Mouse (Mus musculus) neural tube, embryonic 14.5 days (tissue): ENCODE measurements at regions not wholly inside any gene's neighbourhood (a gene's known extent, or its start where the extent isn't known, plus 50 kb on each side); places are given as distances from the start of the nearest gene placed in this dataset.

Experiments
- ATAC-seq: fragments of 200-750 bp; cut with Nextera tagmentation; 2 replicates; pipeline ENCODE4 v1.8.0; 2017; ENCODE audit warnings: low read depth, mild to moderate bottlenecking, moderate TSS enrichment, moderate library complexity
- H3K27ac ChIP-seq: fragments of 300-500 bp; sonication (generic); 2 replicates; pipeline ENCODE4 v1.5.1; 2014; ENCODE audit warnings: low read depth, mild to moderate bottlenecking, control low read depth, low read length, moderate library complexity, mixed read lengths
- H3K27me3 ChIP-seq: fragments of 300-500 bp; sonication (generic); 2 replicates; pipeline ENCODE4 v1.6.1; 2014; ENCODE audit warnings: low read length; ENCODE audit not compliant: control insufficient read depth, insufficient read depth
- H3K36me3 ChIP-seq: fragments of 300-500 bp; sonication (generic); 2 replicates; pipeline ENCODE4 v1.6.1; 2014; ENCODE audit warnings: low read length, mixed read lengths; ENCODE audit not compliant: control insufficient read depth, insufficient read depth
- H3K4me1 ChIP-seq: fragments of 300-500 bp; sonication (generic); 2 replicates; pipeline ENCODE4 v1.6.1; 2014; ENCODE audit warnings: low read length; ENCODE audit not compliant: control insufficient read depth, insufficient read depth
- H3K4me2 ChIP-seq: fragments of 300-500 bp; sonication (generic); 2 replicates; pipeline ENCODE4 v1.6.1; 2014; ENCODE audit warnings: mild to moderate bottlenecking, low read depth, low read length, control low read depth
- H3K4me3 ChIP-seq: fragments of 300-500 bp; sonication (generic); 2 replicates; pipeline ENCODE4 v1.5.1; 2014; ENCODE audit warnings: low read depth, low read length, control low read depth, mixed read lengths
- H3K9ac ChIP-seq: fragments of 300-500 bp; sonication (generic); replicated peaks from 2 replicates; pipeline ENCODE4 v1.6.1; 2014; ENCODE audit warnings: low read depth, mild to moderate bottlenecking, control low read depth, low read length, mixed read lengths
- H3K9me3 ChIP-seq: fragments of 300-500 bp; sonication (generic); 2 replicates; pipeline ENCODE4 v1.6.1; 2016; ENCODE audit warnings: low read length; ENCODE audit not compliant: control insufficient read depth
- WGBS: fragments of 180-500 bp; shearing (Covaris S2); extraction: QIAGEN DNeasy Blood & Tissue Kit; methylation state at CpG from one replicate; pipeline ENCODE4 v1.1.7; 2014; 5-methylcytosine and 5-hydroxymethylcytosine counted together

GRCm38 (mm10) chrX:57784959-57785358 lies 237.5 kb upstream of the Zic3 start:
- H3K9ac ChIP-seq: no peak overlapping the region
- H3K4me3 ChIP-seq: no peak overlapping the region
- no peaks in the 10 kb centered on the region for H3K27me3 ChIP-seq
- H3K4me1 ChIP-seq: no peaks in the 10 kb centered on the region
- WGBS: 49% methylated on average over 4 of the region's 4 CpGs
- H3K27ac ChIP-seq: no peak overlapping the region
- no peaks in the 10 kb centered on the region for H3K9me3 ChIP-seq
- H3K4me2 ChIP-seq: no peak overlapping the region
- no peaks in the 10 kb centered on the region for H3K36me3 ChIP-seq
- peak; percentile 31; the same call in 1 of the 2 replicates for ATAC-seq

GRCm38 (mm10) chrX:57787615-57788014 lies 234.9 kb upstream of the Zic3 start:
- Histone ChIP-seq H3K4me1 (no peaks in the 10 kb centered on the region), H3K9me3 (no peaks in the 10 kb centered on the region), H3K36me3 (no peaks in the 10 kb centered on the region), H3K9ac (no peak overlapping the region), H3K27me3 (no peaks in the 10 kb centered on the region), H3K27ac (no peak overlapping the region), H3K4me2 (no peak overlapping the region), H3K4me3 (no peak overlapping the region)
- 76% methylated on average over 1 of the region's 1 CpGs for WGBS
- ATAC-seq: no peak

- Histone ChIP-seq H3K27me3 (no peaks in the 10 kb centered on the region), H3K9ac (no peak overlapping the region), H3K4me2 (no peak overlapping the region), H3K4me1 (no peaks in the 10 kb centered on the region), H3K36me3 (no peaks in the 10 kb centered on the region), H3K9me3 (no peaks in the 10 kb centered on the region), H3K4me3 (no peak overlapping the region), H3K27ac (no peak overlapping the region; the same call in 1 of the 2 replicates)
- 39% methylated on average over 6 of the region's 6 CpGs for WGBS
- peak; percentile 41; the same call in 1 of the 2 replicates for ATAC-seq
Observed at GRCm38 (mm10) chrX:57797956-57798355, 224.5 kb upstream of the Zic3 start.

- no peaks in the 10 kb centered on the region for H3K9me3 ChIP-seq
- no peaks in the 10 kb centered on the region for H3K4me1 ChIP-seq
- peak overlapping the region; percentile 57; the same call in 1 of the 2 replicates for H3K27ac ChIP-seq
- H3K4me2 ChIP-seq: no peak overlapping the region
- H3K4me3 ChIP-seq: no peak overlapping the region
- no peak overlapping the region for H3K9ac ChIP-seq
- H3K36me3 ChIP-seq: no peaks in the 10 kb centered on the region
- 27% methylated on average over 3 of the region's 3 CpGs for WGBS
- peak; percentile 51; the same call in 1 of the 2 replicates for ATAC-seq
- no peaks in the 10 kb centered on the region for H3K27me3 ChIP-seq
Observed at GRCm38 (mm10) chrX:57798394-57798793, 224.1 kb upstream of the Zic3 start.

GRCm38 (mm10) chrX:57798869-57799268 lies 223.6 kb upstream of the Zic3 start:
- no peaks in the 10 kb centered on the region for H3K9me3 ChIP-seq
- no peak; the same call in 1 of the 2 replicates for ATAC-seq
- H3K27ac ChIP-seq: no peak overlapping the region
- H3K9ac ChIP-seq: no peak overlapping the region
- no peaks in the 10 kb centered on the region for H3K27me3 ChIP-seq
- 35% methylated on average over 2 of the region's 2 CpGs for WGBS
- H3K4me1 ChIP-seq: no peaks in the 10 kb centered on the region
- no peak overlapping the region for H3K4me2 ChIP-seq
- H3K4me3 ChIP-seq: no peak overlapping the region
- H3K36me3 ChIP-seq: no peaks in the 10 kb centered on the region
